Mouse (Mus musculus) right cerebral cortex, postnatal 14 days (tissue): ENCODE measurements around the gene Tbr1.

Source experiments
- DNase-seq: peaks from one replicate; pipeline ENCODE4 v3.0.0; 2022

Tbr1 gene

GRCm38 (mm10) chr2:61812536-61812935 lies 9.8 kb downstream of the Tbr1 start:
- peak; percentile 8 for DNase-seq

GRCm38 (mm10) chr2:61813106-61813505 lies 10.4 kb downstream of the Tbr1 start:
- DNase-seq: no peak

- no peak for DNase-seq
Measured at GRCm38 (mm10) chr2:61813521-61813920, 10.8 kb downstream of the Tbr1 start.

GRCm38 (mm10) chr2:61814548-61815473 lies 12.1 kb downstream of the Tbr1 start:
- peak; percentile 37 for DNase-seq

GRCm38 (mm10) chr2:61815583-61816313 lies 13.0 kb downstream of the Tbr1 start:
- DNase-seq: peak; percentile 46

- DNase-seq: no peak
Measured at GRCm38 (mm10) chr2:61818197-61818596, 15.5 kb downstream of the Tbr1 start.

GRCm38 (mm10) chr2:61820203-61820602 lies 17.5 kb downstream of the Tbr1 start:
- DNase-seq: no peak

GRCm38 (mm10) chr2:61823426-61824140 lies 20.9 kb downstream of the Tbr1 start:
- DNase-seq: no peak

- DNase-seq: no peak
Measured at GRCm38 (mm10) chr2:61837243-61837806, 34.6 kb downstream of the Tbr1 start.
